Mouse (Mus musculus) limb, embryonic 10.5 days (tissue): ENCODE measurements around the gene Itpka. TPM values are rescaled to one million over a fixed set of nuclear protein-coding genes. Genes with fewer than 3 reads are reported as not detected.
A peak's percentile ranks its signal among the peaks of the same experiment; 100 is the strongest.

Source experiments
- DNase-seq: peaks from one replicate; pipeline ENCODE4 v3.0.0-alpha.2; 2017; ENCODE audit warnings: low spot score
- H3K27ac ChIP-seq: fragments of 300-500 bp; sonication (generic); 2 replicates; pipeline ENCODE4 v1.5.1; 2016; ENCODE audit warnings: mild to moderate bottlenecking
- H3K27me3 ChIP-seq: fragments of 300-500 bp; sonication (generic); 2 replicates; pipeline ENCODE4 v1.6.1; 2016; ENCODE audit warnings: low read depth, mild to moderate bottlenecking; ENCODE audit not compliant: poor library complexity, severe bottlenecking
- H3K36me3 ChIP-seq: fragments of 300-500 bp; sonication (generic); 2 replicates; pipeline ENCODE4 v1.6.1; 2016; ENCODE audit warnings: mild to moderate bottlenecking, moderate library complexity
- H3K4me1 ChIP-seq: fragments of 300-500 bp; sonication (generic); 2 replicates; pipeline ENCODE4 v1.6.1; 2016
- H3K4me3 ChIP-seq: fragments of 300-500 bp; sonication (generic); 2 replicates; pipeline ENCODE4 v1.5.1; 2016; ENCODE audit warnings: mild to moderate bottlenecking, moderate library complexity
- H3K9me3 ChIP-seq: fragments of 300-500 bp; sonication (generic); replicated peaks from 2 replicates; pipeline ENCODE4 v1.6.1; 2016; ENCODE audit warnings: mild to moderate bottlenecking
- WGBS: fragments of 180-500 bp; shearing (Covaris S2); methylation state at CpG from one replicate; pipeline ENCODE4 v1.1.7; 2016; 5-methylcytosine and 5-hydroxymethylcytosine counted together
- polyA plus RNA-seq: library from polyadenylated mRNA; unstranded; fragments of >200 nt; fragmentation: Nextera tagmentation; extraction: Ambion mirVana; gene quantifications from 2 replicates; pipeline ENCODE4 v1.2.1, GENCODE M21; 2016

The Itpka gene
- polyA plus RNA-seq, 1 experiment from 2014 or later, result 0.65 TPM

DNA sequence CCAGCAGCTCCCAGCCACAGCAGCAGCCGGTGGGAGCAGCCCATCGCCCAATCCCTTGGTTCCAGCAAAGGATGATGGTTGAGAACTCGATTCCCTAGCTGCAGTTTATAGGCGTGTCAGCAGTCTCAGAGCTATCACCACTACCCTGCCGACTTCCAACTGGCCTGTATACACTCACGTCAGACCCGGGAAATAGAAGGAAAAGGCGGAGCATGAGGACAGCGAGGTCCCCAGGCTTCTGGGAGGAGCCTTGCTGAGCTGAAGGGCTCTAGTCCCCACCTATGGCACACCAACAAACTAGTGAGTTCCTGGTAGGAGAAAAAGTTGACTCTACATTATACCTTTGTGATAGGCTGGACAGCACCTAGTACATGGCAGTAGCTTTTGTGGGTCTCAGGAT lies 18.1 kb downstream of the Itpka start, which contains the start of gene Ltk:
Gene Ltk (minus strand): TSS at position 181 of the 400 bp plus-strand sequence.
- Histone ChIP-seq H3K27ac (no peak within 1 kb of the TSS), H3K9me3 (no peaks in the 10 kb centered on the region), H3K4me1 (peaks cover 20% of the 10 kb centered on the region), H3K27me3 (peaks cover 75% of the 10 kb centered on the region), H3K36me3 (peaks cover 22% of the 10 kb centered on the region), H3K4me3 (peak within 1 kb of the TSS; percentile 68; the same call in 1 of the 2 replicates)
- DNase-seq, result no peak
- 9% methylated on average over 9 of the region's 9 CpGs for WGBS

GRCm38 (mm10) chr2:119762276-119762675 lies 20.1 kb downstream of the Itpka start:
- H3K27ac ChIP-seq, result no peak overlapping the region
- DNase-seq, result no peak
- H3K4me3 ChIP-seq, result no peak overlapping the region
- H3K4me1 ChIP-seq, result peaks cover 20% of the 10 kb centered on the region
- no peaks in the 10 kb centered on the region for H3K9me3 ChIP-seq
- peaks cover 40% of the 10 kb centered on the region for H3K36me3 ChIP-seq
- peaks cover 54% of the 10 kb centered on the region for H3K27me3 ChIP-seq
- 71% methylated on average over 1 of the region's 1 CpGs for WGBS

GRCm38 (mm10) chr2:119763924-119764323 lies 21.8 kb downstream of the Itpka start:
- peaks cover 4% of the 10 kb centered on the region for H3K4me1 ChIP-seq
- H3K4me3 ChIP-seq, result no peak overlapping the region
- H3K27me3 ChIP-seq, result peaks cover 38% of the 10 kb centered on the region
- WGBS, result 85% methylated on average over 4 of the region's 4 CpGs
- H3K9me3 ChIP-seq, result no peaks in the 10 kb centered on the region
- no peak overlapping the region for H3K27ac ChIP-seq
- no peak for DNase-seq
- peaks cover 52% of the 10 kb centered on the region for H3K36me3 ChIP-seq

- WGBS, result 94% methylated on average over 6 of the region's 6 CpGs
Observed at GRCm38 (mm10) chr2:119767246-119767645, 25.1 kb downstream of the Itpka start.

DNA sequence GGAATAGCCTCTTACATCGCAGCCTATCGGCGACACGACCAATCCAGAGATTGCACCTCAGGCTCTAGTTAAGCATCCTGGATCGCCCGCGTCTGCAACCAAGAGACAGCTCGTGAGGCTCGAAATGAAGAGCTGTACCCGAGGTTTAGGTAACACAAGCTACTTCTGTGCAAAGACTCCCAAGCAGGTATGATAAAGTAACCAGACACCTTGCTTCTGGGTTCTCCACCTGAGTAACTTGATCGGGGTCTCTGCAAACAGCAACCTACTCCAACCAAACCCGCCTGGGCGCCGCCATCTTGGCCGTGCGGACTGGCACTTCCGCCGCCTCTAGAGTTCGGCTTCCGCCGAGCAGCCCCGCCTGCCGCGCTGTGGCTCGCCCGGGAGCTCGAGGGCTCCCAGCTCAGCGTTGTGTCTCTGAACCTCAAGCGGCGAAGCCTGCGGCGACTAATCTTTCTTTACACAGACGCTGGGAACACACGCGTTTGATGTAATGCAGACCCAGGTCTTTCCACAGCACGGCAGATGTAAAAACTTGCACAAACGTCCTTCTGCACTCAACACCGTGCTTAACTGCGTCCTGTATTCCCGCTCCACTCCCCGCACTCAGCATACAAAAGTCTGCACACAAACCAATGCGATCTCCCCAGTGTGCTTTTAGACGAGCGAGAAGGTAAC lies 45.2 kb downstream of the Itpka start, which contains the start of gene Rpap1:
Gene Rpap1 (minus strand): TSS at position 332 of the 678 bp plus-strand sequence.
- under 1% methylated on average over 44 of the region's 44 CpGs for WGBS
- peak within 1 kb of the TSS; percentile 89 for H3K27ac ChIP-seq
- H3K27me3 ChIP-seq, result no peaks in the 10 kb centered on the region
- no peaks in the 10 kb centered on the region for H3K9me3 ChIP-seq
- peak; percentile 93 for DNase-seq
- peaks cover 12% of the 10 kb centered on the region for H3K4me1 ChIP-seq
- peaks cover 33% of the 10 kb centered on the region for H3K36me3 ChIP-seq
- H3K4me3 ChIP-seq, result peak within 1 kb of the TSS; percentile 63

More at GRCm38 (mm10) chr2:119767246-119767645, 25.1 kb downstream of the Itpka start:
- Histone ChIP-seq H3K27me3 (peaks cover 5% of the 10 kb centered on the region), H3K9me3 (no peaks in the 10 kb centered on the region), H3K4me3 (no peak overlapping the region), H3K27ac (no peak overlapping the region), H3K36me3 (peaks cover 85% of the 10 kb centered on the region), H3K4me1 (no peaks in the 10 kb centered on the region)
- DNase-seq, result no peak

- WGBS, result 84% methylated on average over 2 of the region's 2 CpGs
Observed at GRCm38 (mm10) chr2:119789996-119790395, 47.9 kb downstream of the Itpka start.

GRCm38 (mm10) chr2:119797279-119797783 lies 55.2 kb downstream of the Itpka start, which contains the start of gene Tyro3:
Gene Tyro3 (plus strand): TSS chr2:119797733.
- H3K4me3 ChIP-seq, result no peak within 1 kb of the TSS
- H3K36me3 ChIP-seq, result peaks cover 5% of the 10 kb centered on the region
- 66% methylated on average over 5 of the region's 5 CpGs for WGBS
- DNase-seq, result peak; percentile 23
- H3K4me1 ChIP-seq, result peaks cover 39% of the 10 kb centered on the region
- no peaks in the 10 kb centered on the region for H3K9me3 ChIP-seq
- H3K27ac ChIP-seq, result no peak within 1 kb of the TSS
- peaks cover 48% of the 10 kb centered on the region for H3K27me3 ChIP-seq

More at GRCm38 (mm10) chr2:119789996-119790395, 47.9 kb downstream of the Itpka start:
- peaks cover 8% of the 10 kb centered on the region for H3K36me3 ChIP-seq
- H3K4me3 ChIP-seq, result no peak overlapping the region
- no peaks in the 10 kb centered on the region for H3K27me3 ChIP-seq
- H3K9me3 ChIP-seq, result no peaks in the 10 kb centered on the region
- DNase-seq, result no peak
- no peak overlapping the region for H3K27ac ChIP-seq
- H3K4me1 ChIP-seq, result peaks cover 12% of the 10 kb centered on the region

DNA sequence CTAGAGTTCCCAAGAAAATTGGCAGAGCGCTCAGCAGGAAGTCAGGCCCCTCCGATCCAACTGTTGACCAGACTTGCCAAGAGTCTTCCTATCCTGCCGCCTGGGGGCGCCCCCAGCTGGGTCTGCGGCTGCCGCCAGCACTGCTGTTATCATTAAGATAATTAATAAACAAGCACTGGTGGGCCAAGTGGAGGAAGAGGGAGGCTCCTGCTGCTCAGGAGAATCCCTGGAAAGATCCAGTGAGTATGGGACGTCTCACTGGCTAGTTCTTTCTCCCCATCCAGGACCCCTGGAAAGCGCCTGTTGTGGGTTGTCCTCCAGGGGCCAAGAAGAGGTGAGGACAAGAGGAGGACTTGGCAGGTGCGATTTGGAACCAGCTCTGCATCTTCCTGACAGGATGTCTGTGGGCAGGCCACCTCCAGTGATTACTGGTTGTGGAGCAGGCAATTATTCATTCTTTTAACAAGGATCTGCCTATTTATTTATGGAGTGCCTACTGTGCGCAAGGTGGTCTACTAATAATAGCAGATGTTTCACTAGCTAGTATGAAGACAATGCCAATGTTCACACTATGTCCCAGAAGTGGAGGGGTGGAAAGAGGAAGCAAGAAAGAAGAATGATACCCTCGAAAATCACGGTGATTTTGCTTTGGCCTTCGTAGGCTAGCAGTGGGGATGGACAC lies 56.2 kb downstream of the Itpka start:
- DNase-seq, result peak; percentile 62
- peak overlapping the region; percentile 98; the same call in 1 of the 2 replicates for H3K4me3 ChIP-seq
- H3K36me3 ChIP-seq, result peaks cover 8% of the 10 kb centered on the region
- 10% methylated on average over 13 of the region's 13 CpGs for whole genome bisulfite sequencing
- no peak overlapping the region for H3K27ac ChIP-seq
- H3K9me3 ChIP-seq, result no peaks in the 10 kb centered on the region
- H3K4me1 ChIP-seq, result peaks cover 49% of the 10 kb centered on the region
- peaks cover 50% of the 10 kb centered on the region for H3K27me3 ChIP-seq

GRCm38 (mm10) chr2:119799181-119799960 lies 57.2 kb downstream of the Itpka start:
- under 1% methylated on average over 69 of the region's 89 CpGs for WGBS
- H3K27ac ChIP-seq, result peak overlapping the region; percentile 95
- no peaks in the 10 kb centered on the region for H3K9me3 ChIP-seq
- H3K4me1 ChIP-seq, result peaks cover 58% of the 10 kb centered on the region
- DNase-seq, result peak; percentile 77
- peaks cover 18% of the 10 kb centered on the region for H3K36me3 ChIP-seq
- H3K27me3 ChIP-seq, result peaks cover 50% of the 10 kb centered on the region
- H3K4me3 ChIP-seq, result peak overlapping the region; percentile 98

- peak; percentile 60 for DNase-seq
- peaks cover 64% of the 10 kb centered on the region for H3K4me1 ChIP-seq
- H3K27me3 ChIP-seq, result peaks cover 50% of the 10 kb centered on the region
- H3K36me3 ChIP-seq, result peaks cover 25% of the 10 kb centered on the region
- H3K27ac ChIP-seq, result peak overlapping the region; percentile 95
- no peaks in the 10 kb centered on the region for H3K9me3 ChIP-seq
- under 1% methylated on average over 27 of the region's 27 CpGs for WGBS
- H3K4me3 ChIP-seq, result peak overlapping the region; percentile 98
Observed at GRCm38 (mm10) chr2:119799961-119800550, 57.9 kb downstream of the Itpka start.
